Mouse (Mus musculus) adrenal gland, postnatal 25 days (tissue): ENCODE measurements around the gene Fam189a1. TPM values are rescaled to one million over a fixed set of nuclear protein-coding genes. Genes with fewer than 3 reads are reported as not detected.

Source experiments
- DNase-seq: peaks from one replicate; pipeline ENCODE4 v3.0.0; 2021; ENCODE audit warnings: mixed read lengths
- microRNA-seq, 2 experiments: library from miRNA; unstranded; fragments of <30 nt; microRNA quantifications; one replicate each; pipeline ENCODE4 v1.2.0; 2021
- total RNA-seq: library from RNA; stranded (reverse); gene quantifications from 2 replicates; pipeline ENCODE4 v1.2.3, GENCODE M21; 2021

Fam189a1 gene
- total RNA-seq, 1 experiment from 2014 or later = 0.70 TPM

GRCm38 (mm10) chr7:64728181-64728591 lies 428.2 kb downstream of the Fam189a1 start:
- peak; percentile 26 for DNase-seq

- DNase-seq = no peak
Measured at GRCm38 (mm10) chr7:64725967-64726695, 430.2 kb downstream of the Fam189a1 start.

- no peak for DNase-seq
Measured at GRCm38 (mm10) chr7:64724409-64724808, 432.0 kb downstream of the Fam189a1 start.

GRCm38 (mm10) chr7:64723313-64723712 lies 433.1 kb downstream of the Fam189a1 start:
- DNase-seq = no peak

- no peak for DNase-seq
Measured at GRCm38 (mm10) chr7:64716286-64716685, 440.1 kb downstream of the Fam189a1 start.

GRCm38 (mm10) chr7:64709520-64710262 lies 446.7 kb downstream of the Fam189a1 start:
- DNase-seq = no peak

- DNase-seq = no peak
Measured at GRCm38 (mm10) chr7:64708176-64708575, 448.2 kb downstream of the Fam189a1 start.

Small RNAs within 50 kb of the gene (microRNA-seq; reads per million reads assigned to microRNA genes)
- 0 reads per million in 2 experiments for gene Gm25249
